Mouse (Mus musculus) spleen, adult 2 months (tissue): Measurements from ENCODE around the gene Mink1.

Experiments used
- CTCF ChIP-seq: fragments of 200-500 bp; IDR thresholded peaks from 2 replicates; pipeline ENCODE4 v1.5.1; 2011; ENCODE audit warnings: mild to moderate bottlenecking, inconsistent platforms; ENCODE audit not compliant: insufficient read depth, insufficient read length, insufficient replicate concordance; ENCODE audit errors: extremely low read depth
- POLR2A ChIP-seq: fragments of 200-500 bp; IDR thresholded peaks from 2 replicates; pipeline ENCODE4 v1.6.1; 2011; ENCODE audit warnings: low read depth, low read length, inconsistent platforms

GRCm38 (mm10) chr11:70641241-70641640 lies 78.6 kb downstream of the Mink1 start:
- TF ChIP-seq CTCF (no peak), POLR2A (no peak)
